Mouse (Mus musculus): ENCODE measurements around the gene Cog2. TPM values are rescaled to one million over a fixed set of nuclear protein-coding genes. Genes with fewer than 3 reads are reported as not detected.

The Cog2 gene
- polyA plus RNA-seq, 1 experiment from 2014 or later: 31.4 TPM

GRCm38 (mm10) chr8:124526261-124526660 is 5.7 kb downstream of the Cog2 start:
- H3K4me3 ChIP-seq (replicated peaks): no peak overlapping the region
- no peaks in the 10 kb centered on the region for H3K27me3 ChIP-seq (replicated peaks)
- peaks cover 42% of the 10 kb centered on the region for H3K36me3 ChIP-seq
- peaks cover 13% of the 10 kb centered on the region for H3K4me1 ChIP-seq
- no peak overlapping the region for H3K27ac ChIP-seq
- no peak overlapping the region for H3K4me2 ChIP-seq
- H3K9ac ChIP-seq: no peak overlapping the region
- H3K9me3 ChIP-seq: no peaks in the 10 kb centered on the region
- WGBS: 94% methylated on average over 11 of the region's 11 CpGs
- ATAC-seq (ENCODE audit: insufficient read depth, low FRiP score, low read depth): no peak

- Histone ChIP-seq H3K9me3 (no peaks in the 10 kb centered on the region), H3K9ac (no peak overlapping the region), H3K4me2 (no peak overlapping the region), H3K36me3 (peaks cover 50% of the 10 kb centered on the region), H3K27me3 (replicated peaks) (no peaks in the 10 kb centered on the region), H3K4me1 (no peaks in the 10 kb centered on the region), H3K27ac (no peak overlapping the region), H3K4me3 (replicated peaks) (no peak overlapping the region)
- WGBS: 88% methylated on average over 14 of the region's 14 CpGs
- no peak for ATAC-seq (ENCODE audit: insufficient read depth, low FRiP score, low read depth)
Measured at GRCm38 (mm10) chr8:124530076-124530475, 9.5 kb downstream of the Cog2 start.

GRCm38 (mm10) chr8:124530556-124530955 is 10.0 kb downstream of the Cog2 start:
- ATAC-seq (ENCODE audit: insufficient read depth, low FRiP score, low read depth): no peak
- H3K27me3 ChIP-seq (replicated peaks): no peaks in the 10 kb centered on the region
- H3K9ac ChIP-seq: no peak overlapping the region
- H3K4me3 ChIP-seq (replicated peaks): no peak overlapping the region
- H3K36me3 ChIP-seq: peaks cover 52% of the 10 kb centered on the region
- 92% methylated on average over 7 of the region's 7 CpGs for WGBS
- H3K4me2 ChIP-seq: no peak overlapping the region
- H3K4me1 ChIP-seq: no peaks in the 10 kb centered on the region
- H3K9me3 ChIP-seq: no peaks in the 10 kb centered on the region
- H3K27ac ChIP-seq: no peak overlapping the region

GRCm38 (mm10) chr8:124530996-124531395 is 10.4 kb downstream of the Cog2 start:
- no peak overlapping the region for H3K27ac ChIP-seq
- H3K9me3 ChIP-seq: no peaks in the 10 kb centered on the region
- H3K36me3 ChIP-seq: peaks cover 52% of the 10 kb centered on the region
- H3K4me1 ChIP-seq: no peaks in the 10 kb centered on the region
- H3K4me3 ChIP-seq (replicated peaks): no peak overlapping the region
- WGBS: 85% methylated on average over 4 of the region's 4 CpGs
- H3K27me3 ChIP-seq (replicated peaks): no peaks in the 10 kb centered on the region
- H3K9ac ChIP-seq: no peak overlapping the region
- no peak for ATAC-seq (ENCODE audit: insufficient read depth, low FRiP score, low read depth)
- H3K4me2 ChIP-seq: no peak overlapping the region

- Histone ChIP-seq H3K9me3 (no peaks in the 10 kb centered on the region), H3K27me3 (replicated peaks) (no peaks in the 10 kb centered on the region), H3K4me2 (no peak overlapping the region), H3K27ac (no peak overlapping the region), H3K4me3 (replicated peaks) (no peak overlapping the region), H3K9ac (no peak overlapping the region), H3K4me1 (no peaks in the 10 kb centered on the region), H3K36me3 (peaks cover 44% of the 10 kb centered on the region)
- WGBS: 89% methylated on average over 3 of the region's 3 CpGs
- no peak for ATAC-seq (ENCODE audit: insufficient read depth, low FRiP score, low read depth)
Measured at GRCm38 (mm10) chr8:124532626-124533025, 12.1 kb downstream of the Cog2 start.

GRCm38 (mm10) chr8:124535451-124535850 is 14.9 kb downstream of the Cog2 start:
- peaks cover 52% of the 10 kb centered on the region for H3K36me3 ChIP-seq
- H3K9me3 ChIP-seq: no peaks in the 10 kb centered on the region
- H3K4me2 ChIP-seq: no peak overlapping the region
- no peak overlapping the region for H3K9ac ChIP-seq
- no peaks in the 10 kb centered on the region for H3K4me1 ChIP-seq
- H3K27ac ChIP-seq: no peak overlapping the region
- no peaks in the 10 kb centered on the region for H3K27me3 ChIP-seq (replicated peaks)
- WGBS: 78% methylated on average over 5 of the region's 5 CpGs
- no peak for ATAC-seq (ENCODE audit: insufficient read depth, low FRiP score, low read depth)
- H3K4me3 ChIP-seq (replicated peaks): no peak overlapping the region

- Histone ChIP-seq H3K36me3 (peaks cover 73% of the 10 kb centered on the region), H3K27me3 (replicated peaks) (no peaks in the 10 kb centered on the region), H3K27ac (peak overlapping the region; percentile 69; the same call in 1 of the 2 replicates), H3K9me3 (no peaks in the 10 kb centered on the region), H3K4me2 (no peak overlapping the region), H3K4me1 (no peaks in the 10 kb centered on the region), H3K4me3 (replicated peaks) (no peak overlapping the region), H3K9ac (no peak overlapping the region)
- ATAC-seq (ENCODE audit: insufficient read depth, low FRiP score, low read depth): peak; percentile 85
- WGBS: 71% methylated on average over 12 of the region's 12 CpGs
Measured at GRCm38 (mm10) chr8:124540906-124541305, 20.3 kb downstream of the Cog2 start.

GRCm38 (mm10) chr8:124542001-124542400 is 21.4 kb downstream of the Cog2 start:
- peaks cover 79% of the 10 kb centered on the region for H3K36me3 ChIP-seq

GRCm38 (mm10) chr8:124543272-124543671 is 22.7 kb downstream of the Cog2 start:
- no peak overlapping the region for H3K4me2 ChIP-seq
- WGBS: 92% methylated on average over 5 of the region's 5 CpGs
- H3K4me3 ChIP-seq (replicated peaks): no peak overlapping the region
- H3K27me3 ChIP-seq (replicated peaks): no peaks in the 10 kb centered on the region
- H3K9me3 ChIP-seq: no peaks in the 10 kb centered on the region
- ATAC-seq (ENCODE audit: insufficient read depth, low FRiP score, low read depth): no peak
- H3K9ac ChIP-seq: no peak overlapping the region
- H3K4me1 ChIP-seq: no peaks in the 10 kb centered on the region
- H3K27ac ChIP-seq: no peak overlapping the region
- peaks cover 79% of the 10 kb centered on the region for H3K36me3 ChIP-seq

More at GRCm38 (mm10) chr8:124542001-124542400, 21.4 kb downstream of the Cog2 start:
- ATAC-seq (ENCODE audit: insufficient read depth, low FRiP score, low read depth): no peak
- Histone ChIP-seq H3K27me3 (replicated peaks) (no peaks in the 10 kb centered on the region), H3K4me1 (no peaks in the 10 kb centered on the region), H3K9me3 (no peaks in the 10 kb centered on the region), H3K27ac (no peak overlapping the region), H3K4me3 (replicated peaks) (no peak overlapping the region), H3K9ac (no peak overlapping the region), H3K4me2 (no peak overlapping the region)
- WGBS: 91% methylated on average over 4 of the region's 4 CpGs

GRCm38 (mm10) chr8:124546371-124546770 is 25.8 kb downstream of the Cog2 start:
- H3K4me1 ChIP-seq: no peaks in the 10 kb centered on the region
- H3K4me2 ChIP-seq: no peak overlapping the region
- peaks cover 81% of the 10 kb centered on the region for H3K36me3 ChIP-seq
- H3K9ac ChIP-seq: no peak overlapping the region
- no peak overlapping the region for H3K4me3 ChIP-seq (replicated peaks)
- H3K9me3 ChIP-seq: no peaks in the 10 kb centered on the region
- no peak for ATAC-seq (ENCODE audit: insufficient read depth, low FRiP score, low read depth)
- 90% methylated on average over 6 of the region's 6 CpGs for WGBS
- H3K27ac ChIP-seq: no peak overlapping the region
- no peaks in the 10 kb centered on the region for H3K27me3 ChIP-seq (replicated peaks)

GRCm38 (mm10) chr8:124546815-124547214 is 26.2 kb downstream of the Cog2 start:
- Histone ChIP-seq H3K9me3 (no peaks in the 10 kb centered on the region), H3K36me3 (peaks cover 81% of the 10 kb centered on the region), H3K27ac (no peak overlapping the region), H3K27me3 (replicated peaks) (no peaks in the 10 kb centered on the region), H3K4me1 (no peaks in the 10 kb centered on the region), H3K9ac (no peak overlapping the region), H3K4me3 (replicated peaks) (no peak overlapping the region), H3K4me2 (no peak overlapping the region)
- ATAC-seq (ENCODE audit: insufficient read depth, low FRiP score, low read depth): no peak
- 91% methylated on average over 7 of the region's 7 CpGs for WGBS

- Histone ChIP-seq H3K9me3 (no peaks in the 10 kb centered on the region), H3K27ac (no peak overlapping the region), H3K27me3 (replicated peaks) (no peaks in the 10 kb centered on the region), H3K9ac (no peak overlapping the region), H3K36me3 (peaks cover 81% of the 10 kb centered on the region), H3K4me2 (no peak overlapping the region), H3K4me3 (replicated peaks) (no peak overlapping the region), H3K4me1 (no peaks in the 10 kb centered on the region)
- 59% methylated on average over 11 of the region's 11 CpGs for WGBS
- no peak for ATAC-seq (ENCODE audit: insufficient read depth, low FRiP score, low read depth)
Measured at GRCm38 (mm10) chr8:124547269-124547668, 26.7 kb downstream of the Cog2 start.

- WGBS: 68% methylated on average over 1 of the region's 1 CpGs
- H3K27ac ChIP-seq: no peak overlapping the region
- H3K9me3 ChIP-seq: no peaks in the 10 kb centered on the region
- H3K4me3 ChIP-seq (replicated peaks): no peak overlapping the region
- ATAC-seq (ENCODE audit: insufficient read depth, low FRiP score, low read depth): no peak
- peaks cover 78% of the 10 kb centered on the region for H3K36me3 ChIP-seq
- H3K9ac ChIP-seq: no peak overlapping the region
- no peak overlapping the region for H3K4me2 ChIP-seq
- no peaks in the 10 kb centered on the region for H3K4me1 ChIP-seq
- no peaks in the 10 kb centered on the region for H3K27me3 ChIP-seq (replicated peaks)
Measured at GRCm38 (mm10) chr8:124548187-124548586, 27.6 kb downstream of the Cog2 start.

Data from stomach, embryonic 15.5 days (tissue).